Mouse (Mus musculus) ES-Bruce4 (cell line): ENCODE measurements around the gene Zfp512b. TPM values are rescaled to one million over a fixed set of nuclear protein-coding genes. Genes with fewer than 3 reads are reported as not detected.

Experiments
- H3K27ac ChIP-seq: 2 replicates; pipeline ENCODE4 v1.5.1; 2012; ENCODE audit warnings: low read length, inconsistent platforms; ENCODE audit not compliant: insufficient read depth
- H3K27me3 ChIP-seq: 2 replicates; pipeline ENCODE4 v1.6.1; 2012; ENCODE audit warnings: mild to moderate bottlenecking, low read length, inconsistent platforms; ENCODE audit not compliant: control insufficient read depth, poor library complexity, insufficient read depth, severe bottlenecking
- H3K36me3 ChIP-seq: 2 replicates; pipeline ENCODE4 v1.6.1; 2012; ENCODE audit warnings: inconsistent platforms, mild to moderate bottlenecking, low read length, moderate library complexity; ENCODE audit not compliant: control insufficient read depth, poor library complexity, insufficient read depth, severe bottlenecking
- H3K4me1 ChIP-seq: one replicate; pipeline ENCODE4 v1.8.1; 2011; ENCODE audit warnings: low read length; ENCODE audit not compliant: control insufficient read depth, insufficient read depth
- H3K4me3 ChIP-seq: 2 replicates; pipeline ENCODE4 v1.5.1; 2011; ENCODE audit warnings: low read depth, mild to moderate bottlenecking, low read length
- H3K9ac ChIP-seq: 2 replicates; pipeline ENCODE4 v1.6.1; 2012; ENCODE audit warnings: low read depth, mild to moderate bottlenecking, inconsistent platforms; ENCODE audit not compliant: poor library complexity, severe bottlenecking
- H3K9me3 ChIP-seq: replicated peaks from 2 replicates; pipeline ENCODE4 v1.6.1; 2012; ENCODE audit warnings: mild to moderate bottlenecking, low read length, inconsistent platforms; ENCODE audit not compliant: control insufficient read depth, poor library complexity, insufficient read depth, severe bottlenecking
- CTCF ChIP-seq: IDR thresholded peaks from one replicate; pipeline ENCODE4 v1.8.1; 2011; ENCODE audit warnings: low read depth, low read length
- EP300 ChIP-seq: IDR thresholded peaks from 2 replicates; pipeline ENCODE4 v1.6.1; 2011; ENCODE audit warnings: low read depth, low read length; ENCODE audit not compliant: insufficient read depth
- POLR2A ChIP-seq: IDR thresholded peaks from one replicate; pipeline ENCODE4 v1.8.1; 2011; ENCODE audit warnings: low read length; ENCODE audit not compliant: insufficient read depth
- polyA plus RNA-seq: library from polyadenylated mRNA; stranded (reverse); fragments of >200 nt; gene quantifications from 2 replicates; pipeline ENCODE4 v1.2.4, GENCODE M21; 2011; ENCODE audit warnings: low read depth; ENCODE audit not compliant: missing spikeins, insufficient read depth, insufficient read length

The Zfp512b gene
- polyA plus RNA-seq, 1 experiment: 14.6 TPM

DNA sequence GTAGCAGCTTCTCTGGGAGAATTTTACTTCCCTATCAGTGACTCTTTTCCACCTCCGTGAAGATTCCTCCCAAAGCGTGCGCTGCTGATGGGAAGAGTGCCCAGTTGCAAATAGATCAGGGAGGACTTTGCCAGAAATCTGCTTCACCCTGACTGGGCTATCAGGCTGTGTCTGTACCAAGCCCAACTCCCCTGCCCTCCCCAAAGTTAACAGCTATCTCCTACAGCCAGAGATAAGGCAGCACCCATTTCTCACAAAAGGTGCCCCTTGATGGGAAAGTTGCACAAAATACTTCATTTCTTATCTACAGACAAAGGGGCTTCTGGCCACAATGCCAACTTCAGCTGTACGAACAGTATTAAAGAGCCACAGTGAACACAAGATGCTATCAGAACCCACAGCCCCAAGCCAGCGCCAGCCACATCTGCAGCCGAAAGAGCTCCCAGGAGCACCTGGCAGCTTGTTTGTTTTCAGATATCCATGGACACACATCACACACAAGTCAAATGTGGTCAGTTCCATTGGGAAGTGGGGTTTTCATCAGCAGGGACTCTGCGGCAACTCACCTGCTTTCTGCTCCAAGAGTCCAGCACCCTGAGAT lies 14.5 kb downstream of the Zfp512b start:
- no peaks in the 10 kb centered on the region for H3K4me1 ChIP-seq
- no peak overlapping the region for H3K9ac ChIP-seq
- no peaks in the 10 kb centered on the region for H3K27me3 ChIP-seq
- H3K9me3 ChIP-seq: no peaks in the 10 kb centered on the region
- H3K36me3 ChIP-seq: no peaks in the 10 kb centered on the region
- TF ChIP-seq POLR2A: no peak
- no peak overlapping the region for H3K27ac ChIP-seq
- no peak overlapping the region for H3K4me3 ChIP-seq

- Histone ChIP-seq H3K4me3 (no peak overlapping the region), H3K36me3 (no peaks in the 10 kb centered on the region), H3K9me3 (no peaks in the 10 kb centered on the region), H3K27ac (no peak overlapping the region), H3K4me1 (no peaks in the 10 kb centered on the region), H3K27me3 (no peaks in the 10 kb centered on the region), H3K9ac (no peak overlapping the region)
- no peak for TF ChIP-seq CTCF
- TF ChIP-seq POLR2A: no peak
- TF ChIP-seq EP300: no peak
These were observed 15.5 kb downstream of the Zfp512b start for GRCm38 (mm10) chr2:181577126-181577525.

DNA sequence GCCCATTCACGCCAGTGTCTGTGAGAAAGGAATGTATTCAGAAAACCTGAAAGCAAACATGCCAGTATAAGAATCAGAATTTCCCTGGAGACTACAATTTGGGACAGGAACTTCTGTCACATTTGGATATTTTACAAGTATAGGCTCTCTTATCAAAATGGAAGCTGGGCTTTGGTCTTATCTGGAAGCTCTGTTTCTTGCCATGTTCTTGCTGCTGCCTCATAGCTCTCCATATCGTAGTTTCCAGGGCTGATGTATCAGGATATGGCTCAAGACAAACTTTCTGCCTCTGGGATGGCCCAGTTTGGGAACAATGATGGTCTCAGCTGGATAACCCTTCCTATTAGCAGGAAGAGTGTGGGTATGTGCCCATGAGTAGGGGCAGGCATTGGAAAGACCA lies 16.0 kb downstream of the Zfp512b start:
- Histone ChIP-seq H3K27ac (no peak overlapping the region), H3K4me3 (no peak overlapping the region), H3K4me1 (no peaks in the 10 kb centered on the region), H3K9ac (no peak overlapping the region), H3K9me3 (no peaks in the 10 kb centered on the region), H3K27me3 (no peaks in the 10 kb centered on the region), H3K36me3 (no peaks in the 10 kb centered on the region)
- TF ChIP-seq POLR2A (no peak), EP300 (no peak), CTCF (no peak)

DNA sequence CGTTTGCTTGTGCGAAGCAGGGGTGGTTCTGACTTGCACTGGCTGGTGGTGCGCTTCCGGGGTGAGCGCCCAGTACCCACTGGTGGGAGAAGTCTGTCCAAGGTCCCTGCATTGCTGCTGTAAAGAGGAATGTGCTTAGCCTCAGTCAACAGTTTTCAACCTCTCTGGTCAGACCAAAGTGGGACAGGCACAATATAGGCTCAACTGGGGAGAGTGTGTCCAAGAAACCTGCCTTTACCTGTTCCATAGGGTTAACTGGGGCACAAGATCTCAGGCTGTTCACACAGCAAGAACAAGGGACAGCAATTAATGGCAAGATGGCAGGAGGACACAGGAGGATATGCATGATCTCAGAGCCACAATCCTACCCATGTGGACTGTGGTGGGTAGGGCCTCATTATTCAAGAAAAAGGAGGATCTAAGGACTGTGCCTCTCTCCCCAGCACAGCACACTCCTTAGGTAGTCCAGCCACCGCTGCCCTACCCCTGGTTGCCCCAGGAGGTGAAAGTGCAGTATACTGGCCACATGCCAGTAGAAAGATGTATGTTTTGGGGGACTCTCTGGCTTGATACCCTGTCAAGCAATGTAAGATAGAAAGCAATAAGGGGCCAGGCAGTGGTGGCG lies 17.6 kb downstream of the Zfp512b start:
- H3K9ac ChIP-seq: no peak overlapping the region
- H3K9me3 ChIP-seq: no peaks in the 10 kb centered on the region
- TF ChIP-seq EP300 (no peak), POLR2A (no peak), CTCF (no peak)
- H3K4me3 ChIP-seq: no peak overlapping the region
- no peak overlapping the region for H3K27ac ChIP-seq
- no peaks in the 10 kb centered on the region for H3K27me3 ChIP-seq
- H3K4me1 ChIP-seq: no peaks in the 10 kb centered on the region
- no peaks in the 10 kb centered on the region for H3K36me3 ChIP-seq

DNA sequence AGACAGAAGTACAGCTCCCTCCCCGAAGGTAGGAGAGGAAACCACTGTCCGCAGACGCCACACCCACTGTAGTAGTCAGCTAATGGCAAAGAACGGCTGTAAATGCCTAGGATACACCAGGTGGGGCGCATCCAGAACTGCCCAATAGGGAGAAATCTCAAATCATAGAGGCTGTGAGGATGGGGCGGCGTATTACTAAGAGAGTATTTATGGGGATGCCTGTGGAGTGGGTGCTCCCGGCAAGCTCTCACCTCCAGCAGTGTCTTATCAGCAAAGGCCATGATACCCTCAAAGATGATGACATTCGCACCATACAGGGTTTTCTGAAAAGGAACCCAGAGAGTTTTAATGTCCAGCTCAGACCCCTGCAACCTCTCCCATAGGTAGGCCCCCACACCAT lies 18.6 kb downstream of the Zfp512b start:
- no peak overlapping the region for H3K9ac ChIP-seq
- no peak overlapping the region for H3K4me3 ChIP-seq
- no peaks in the 10 kb centered on the region for H3K36me3 ChIP-seq
- H3K27ac ChIP-seq: no peak overlapping the region
- TF ChIP-seq EP300 (no peak), POLR2A (no peak), CTCF (no peak)
- no peaks in the 10 kb centered on the region for H3K4me1 ChIP-seq
- no peaks in the 10 kb centered on the region for H3K9me3 ChIP-seq
- no peaks in the 10 kb centered on the region for H3K27me3 ChIP-seq

DNA sequence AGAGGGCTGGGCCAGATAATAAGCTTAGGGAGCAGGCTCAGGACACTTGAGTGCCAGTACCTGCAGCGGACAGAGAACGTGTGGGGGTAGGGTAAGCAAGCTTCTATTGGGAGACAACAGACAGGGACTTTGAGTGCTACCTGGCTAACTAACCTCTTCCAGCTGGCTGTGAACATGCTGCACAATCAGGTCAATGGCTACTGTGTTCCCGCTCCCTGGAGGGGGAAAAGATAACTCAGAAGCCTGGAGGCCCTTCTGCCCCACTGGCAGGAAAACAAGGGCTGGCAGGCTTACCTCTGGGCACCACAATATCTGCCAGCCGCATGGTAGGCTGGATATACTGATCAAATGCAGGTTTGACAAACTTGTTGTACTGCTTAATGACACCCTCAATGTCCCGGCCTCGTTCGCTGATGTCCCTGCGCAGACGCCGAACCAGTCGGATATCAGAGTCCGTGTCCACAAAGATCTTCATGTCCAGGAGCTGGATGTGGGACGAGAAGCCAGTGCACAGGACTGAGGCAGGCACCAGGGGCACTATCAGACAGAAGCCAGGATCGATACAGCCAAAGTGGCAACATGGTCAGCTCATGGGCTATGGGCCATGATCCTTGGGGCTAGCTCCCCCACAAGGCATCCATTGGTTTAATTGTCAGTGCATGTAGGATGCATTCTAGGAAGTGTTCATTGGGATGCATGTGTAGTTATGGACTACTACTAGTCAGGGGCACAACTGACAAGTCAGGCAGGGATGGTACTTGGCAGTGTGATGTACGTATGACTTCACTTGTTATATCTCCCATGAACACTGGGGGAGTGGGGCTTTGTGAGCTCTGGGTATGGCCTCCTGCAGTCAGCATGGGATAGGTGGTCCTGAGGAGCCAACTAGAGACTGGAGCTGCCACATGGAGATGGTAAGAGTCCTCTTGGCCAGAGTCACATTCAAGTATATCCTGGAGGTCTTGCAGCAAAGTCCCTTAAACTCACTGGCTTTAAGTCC lies 19.4 kb downstream of the Zfp512b start:
- no peaks in the 10 kb centered on the region for H3K9me3 ChIP-seq
- H3K27ac ChIP-seq: no peak overlapping the region
- H3K36me3 ChIP-seq: no peaks in the 10 kb centered on the region
- H3K9ac ChIP-seq: no peak overlapping the region
- no peak for TF ChIP-seq POLR2A
- TF ChIP-seq EP300: no peak
- no peak for TF ChIP-seq CTCF
- H3K4me1 ChIP-seq: no peaks in the 10 kb centered on the region
- H3K27me3 ChIP-seq: no peaks in the 10 kb centered on the region
- no peak overlapping the region for H3K4me3 ChIP-seq
